Mouse (Mus musculus): Measurements from ENCODE around the gene Dcaf8.

Gene Dcaf8

GRCm38 (mm10) chr1:172197851-172198250 lies 50.0 kb downstream of the Dcaf8 start:
- WGBS = 45% methylated on average over 5 of the region's 5 CpGs

- 54% methylated on average over 8 of the region's 8 CpGs for WGBS
These were observed 50.4 kb downstream of the Dcaf8 start for GRCm38 (mm10) chr1:172198316-172198715.

GRCm38 (mm10) chr1:172198996-172199395 lies 51.1 kb downstream of the Dcaf8 start:
- 74% methylated on average over 4 of the region's 4 CpGs for WGBS

GRCm38 (mm10) chr1:172200161-172200560 lies 52.3 kb downstream of the Dcaf8 start:
- 61% methylated on average over 5 of the region's 5 CpGs for WGBS

GRCm38 (mm10) chr1:172200871-172201447 lies 53.1 kb downstream of the Dcaf8 start:
- 14% methylated on average over 7 of the region's 7 CpGs for WGBS

GRCm38 (mm10) chr1:172201967-172202880 lies 54.3 kb downstream of the Dcaf8 start:
- 11% methylated on average over 14 of the region's 14 CpGs for WGBS

- WGBS = 12% methylated on average over 2 of the region's 2 CpGs
These were observed 55.1 kb downstream of the Dcaf8 start for GRCm38 (mm10) chr1:172202894-172203522.

- 9% methylated on average over 4 of the region's 4 CpGs for WGBS
These were observed 55.7 kb downstream of the Dcaf8 start for GRCm38 (mm10) chr1:172203566-172203965.

- WGBS = 13% methylated on average over 9 of the region's 9 CpGs
These were observed 56.3 kb downstream of the Dcaf8 start for GRCm38 (mm10) chr1:172204033-172204813.

GRCm38 (mm10) chr1:172204814-172205740 lies 57.2 kb downstream of the Dcaf8 start:
- WGBS = 15% methylated on average over 15 of the region's 15 CpGs

- 3% methylated on average over 3 of the region's 3 CpGs for WGBS
These were observed 57.8 kb downstream of the Dcaf8 start for GRCm38 (mm10) chr1:172205741-172206087.

- WGBS = under 1% methylated on average over 39 of the region's 40 CpGs
These were observed 58.4 kb downstream of the Dcaf8 start, which contains the start of gene Pea15a for GRCm38 (mm10) chr1:172206141-172206917. Gene Pea15a, minus strand, starts transcription at chr1:172206804.

GRCm38 (mm10) chr1:172207111-172207584 lies 59.3 kb downstream of the Dcaf8 start:
- 6% methylated on average over 7 of the region's 7 CpGs for WGBS

- WGBS = 62% methylated on average over 5 of the region's 5 CpGs
These were observed 64.9 kb downstream of the Dcaf8 start for GRCm38 (mm10) chr1:172212776-172213175.

GRCm38 (mm10) chr1:172213771-172214170 lies 65.9 kb downstream of the Dcaf8 start:
- 55% methylated on average over 4 of the region's 4 CpGs for WGBS

- 39% methylated on average over 3 of the region's 3 CpGs for WGBS
These were observed 66.9 kb downstream of the Dcaf8 start for GRCm38 (mm10) chr1:172214748-172215147.

GRCm38 (mm10) chr1:172217148-172217547 lies 69.3 kb downstream of the Dcaf8 start:
- WGBS = 0% methylated on average over 5 of the region's 5 CpGs

- WGBS = 77% methylated on average over 15 of the region's 15 CpGs
These were observed 70.5 kb downstream of the Dcaf8 start for GRCm38 (mm10) chr1:172218164-172218910.

All from cerebral cortex, adult 2 months (tissue).